Mouse (Mus musculus) left cerebral cortex, postnatal 14 days (tissue): ENCODE data around the gene Rad54l. TPM values are rescaled to one million over a fixed set of nuclear protein-coding genes. Genes with fewer than 3 reads are reported as not detected.
A peak's percentile ranks its signal among the peaks of the same experiment; 100 is the strongest.

Experiments
- DNase-seq, 2 experiments: peaks; one replicate each; pipeline ENCODE4 v3.0.0; 2021 to 2022; ENCODE audit warnings: low spot score in 2 of 2, mixed read lengths in 1 of 2
- intact Hi-C: fragments of 180-260 bp; cut with DNase I; formaldehyde crosslinking; loops from one replicate; pipeline ENCODE4 v1.15.1; 2025
- long read RNA-seq, 2 experiments: library from polyadenylated mRNA; stranded (forward); transcript quantifications; one replicate each; pipeline ENCODE4 v2.0.0; 2021
- total RNA-seq, 2 experiments: library from RNA; stranded (reverse); gene quantifications; 2 replicates each; pipeline ENCODE4 v1.2.3; 2021

Rad54l gene
- total RNA-seq, result under 1 TPM; 0.55 to 0.82 TPM
- long read RNA-seq, experiment 1, result 0 reads
- long read RNA-seq, experiment 2, result 0 reads

- peak; percentile 74 to 80 for DNase-seq
- intact Hi-C loops, result no loop called here
Observed at GRCm38 (mm10) chr4:116123602-116124519, at the start of gene Rad54l, which contains the start of gene Pomgnt1. Gene Rad54l (minus strand): TSS chr4:116123690. Gene Pomgnt1 (plus strand): TSS chr4:116123840.

GRCm38 (mm10) chr4:116173072-116173471 lies 49.6 kb upstream of the Rad54l start, which contains the start of the genes 1700042G07Rik and Gm49337:
Gene 1700042G07Rik (plus strand): TSS chr4:116173372.
Gene Gm49337 (plus strand): TSS chr4:116173384.
- intact Hi-C loops, result no loop called here
- no peak for DNase-seq

GRCm38 (mm10) chr4:116169353-116169672 lies 45.8 kb upstream of the Rad54l start:
- intact Hi-C loops, result loop anchor here (5.0 to 10.0 kb wide), 2 partner anchors 113 to 385 kb away; partner anchors contain the start of genes Gpbp1l1 and Tmem69
- DNase-seq, result no peak

GRCm38 (mm10) chr4:116168617-116169352 lies 45.3 kb upstream of the Rad54l start:
- DNase-seq, result peak; percentile 76 to 80
- intact Hi-C loops, result loop anchor here (5.0 to 10.0 kb wide), 2 partner anchors 114 to 386 kb away; partner anchors contain the start of genes Gpbp1l1 and Tmem69

GRCm38 (mm10) chr4:116167404-116167803 lies 43.9 kb upstream of the Rad54l start, which contains the start of gene Tspan1:
Gene Tspan1 (minus strand): TSS chr4:116167601.
- intact Hi-C loops, result loop anchor here (5.0 to 10.0 kb wide), 2 partner anchors 115 to 387 kb away; partner anchors contain the start of genes Gpbp1l1 and Tmem69
- no peak for DNase-seq

GRCm38 (mm10) chr4:116165708-116166407 lies 42.4 kb upstream of the Rad54l start:
- no peak for DNase-seq
- intact Hi-C loops, result loop anchor here (5.0 to 10.0 kb wide), 2 partner anchors 116 to 389 kb away; partner anchors contain the start of genes Gpbp1l1 and Tmem69

- DNase-seq, result no peak
- intact Hi-C loops, result loop anchor here (5.0 to 10.0 kb wide), 2 partner anchors 117 to 390 kb away; partner anchors contain the start of genes Gpbp1l1 and Tmem69
Observed at GRCm38 (mm10) chr4:116164759-116165554, 41.5 kb upstream of the Rad54l start.

- no peak for DNase-seq
- intact Hi-C loops, result loop anchor here (10.0 kb wide), 1 partner anchor 393 kb away; the partner anchor contains the start of genes Gpbp1l1 and Tmem69
Observed at GRCm38 (mm10) chr4:116162142-116162541, 38.7 kb upstream of the Rad54l start.

- intact Hi-C loops, result loop anchor here (10.0 kb wide), 1 partner anchor 394 kb away; the partner anchor contains the start of genes Gpbp1l1 and Tmem69
- DNase-seq, result peak; percentile 79 to 88
Observed at GRCm38 (mm10) chr4:116160769-116161168, 37.3 kb upstream of the Rad54l start.

GRCm38 (mm10) chr4:116159912-116160311 lies 36.4 kb upstream of the Rad54l start:
- intact Hi-C loops, result loop anchor here (10.0 kb wide), 1 partner anchor 395 kb away; the partner anchor contains the start of genes Gpbp1l1 and Tmem69
- DNase-seq, result peak; percentile 73 to 89

- intact Hi-C loops, result no loop called here
- no peak for DNase-seq
Observed at GRCm38 (mm10) chr4:116157882-116158281, 34.4 kb upstream of the Rad54l start.

GRCm38 (mm10) chr4:116152702-116153101 lies 29.2 kb upstream of the Rad54l start:
- intact Hi-C loops, result no loop called here
- no peak for DNase-seq

GRCm38 (mm10) chr4:116151238-116151637 lies 27.7 kb upstream of the Rad54l start, which contains the start of gene Lurap1:
Gene Lurap1 (minus strand): TSS chr4:116151338.
- intact Hi-C loops, result no loop called here
- DNase-seq, result no peak

- no peak for DNase-seq
- intact Hi-C loops, result no loop called here
Observed at GRCm38 (mm10) chr4:116150862-116151221, 27.4 kb upstream of the Rad54l start.

GRCm38 (mm10) chr4:116150156-116150861 lies 26.8 kb upstream of the Rad54l start:
- peak in 1 of 2 experiments; percentile 47 for DNase-seq
- intact Hi-C loops, result no loop called here

GRCm38 (mm10) chr4:116149812-116150155 lies 26.3 kb upstream of the Rad54l start:
- intact Hi-C loops, result no loop called here
- DNase-seq, result no peak
